Mouse (Mus musculus) stomach, embryonic 15.5 days (tissue): ENCODE data around the gene Psip1. TPM values are rescaled to one million over a fixed set of nuclear protein-coding genes. Genes with fewer than 3 reads are reported as not detected.
"Not testable (repeated sequence)": the region's sequence is repeated elsewhere in the genome, so short reads cannot be mapped to it uniquely, and the experiment has no call there.

ENCODE experiments used
- ATAC-seq: fragments of 200-750 bp; cut with Nextera tagmentation; 2 replicates; pipeline ENCODE4 v1.8.0; 2017; ENCODE audit warnings: low read depth, moderate number of reproducible peaks, moderate TSS enrichment; ENCODE audit not compliant: insufficient read depth, low FRiP score
- H3K27ac ChIP-seq: fragments of 300-500 bp; sonication (generic); 2 replicates; pipeline ENCODE4 v1.5.1; 2015; ENCODE audit warnings: mild to moderate bottlenecking, inconsistent platforms
- H3K27me3 ChIP-seq: fragments of 300-500 bp; sonication (generic); replicated peaks from 2 replicates; pipeline ENCODE4 v1.6.1; 2015; ENCODE audit warnings: inconsistent platforms
- H3K36me3 ChIP-seq: fragments of 300-500 bp; sonication (generic); 2 replicates; pipeline ENCODE4 v1.6.1; 2015; ENCODE audit warnings: inconsistent platforms
- H3K4me1 ChIP-seq: fragments of 300-500 bp; sonication (generic); 2 replicates; pipeline ENCODE4 v1.6.1; 2015; ENCODE audit warnings: inconsistent platforms
- H3K4me2 ChIP-seq: fragments of 300-500 bp; sonication (generic); 2 replicates; pipeline ENCODE4 v1.6.1; 2015; ENCODE audit warnings: mild to moderate bottlenecking, inconsistent platforms
- H3K4me3 ChIP-seq: fragments of 300-500 bp; sonication (generic); replicated peaks from 2 replicates; pipeline ENCODE4 v1.5.1; 2015; ENCODE audit warnings: inconsistent platforms
- H3K9ac ChIP-seq: fragments of 300-500 bp; sonication (generic); 2 replicates; pipeline ENCODE4 v1.6.1; 2015; ENCODE audit warnings: inconsistent platforms
- H3K9me3 ChIP-seq: fragments of 300-500 bp; sonication (generic); 2 replicates; pipeline ENCODE4 v1.6.1; 2016; ENCODE audit warnings: inconsistent platforms
- WGBS: fragments of 180-500 bp; shearing (Covaris S2); methylation state at CpG from one replicate; pipeline ENCODE4 v1.1.7; 2015; 5-methylcytosine and 5-hydroxymethylcytosine counted together
- polyA plus RNA-seq: library from polyadenylated mRNA; unstranded; fragments of >200 nt; fragmentation: Nextera tagmentation; extraction: Ambion mirVana; gene quantifications from 2 replicates; pipeline ENCODE4 v1.2.1, GENCODE M21; 2015

The Psip1 gene
- polyA plus RNA-seq, 1 experiment from 2014 or later = 98.1 TPM

DNA sequence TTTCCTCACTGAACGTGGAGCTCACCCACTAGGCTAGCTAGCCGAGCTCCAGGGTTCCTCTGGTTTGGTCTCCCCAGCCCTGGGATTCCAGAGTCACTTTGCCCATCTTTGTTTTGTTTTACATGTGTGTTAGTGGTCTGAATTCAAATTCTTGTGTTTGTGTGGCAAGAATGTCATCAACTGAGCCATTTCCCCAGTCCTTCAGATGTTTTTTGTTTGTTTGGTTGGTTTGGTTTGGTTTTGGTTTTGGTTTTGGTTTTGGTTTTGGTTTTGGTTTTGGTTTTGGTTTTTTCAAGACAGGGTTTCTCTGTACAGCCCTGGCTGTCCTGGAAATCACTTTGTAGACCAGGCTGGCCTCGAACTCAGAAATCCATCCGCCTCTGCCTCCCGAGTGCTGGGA is 10.8 kb upstream of the Psip1 start:
- H3K9me3 ChIP-seq, H3K4me1 ChIP-seq, H3K4me2 ChIP-seq, ATAC-seq, H3K4me3 ChIP-seq, H3K27ac ChIP-seq, H3K9ac ChIP-seq, H3K27me3 ChIP-seq, H3K36me3 ChIP-seq: not testable (repeated sequence)
- WGBS = 88% methylated on average over 5 of the region's 5 CpGs

DNA sequence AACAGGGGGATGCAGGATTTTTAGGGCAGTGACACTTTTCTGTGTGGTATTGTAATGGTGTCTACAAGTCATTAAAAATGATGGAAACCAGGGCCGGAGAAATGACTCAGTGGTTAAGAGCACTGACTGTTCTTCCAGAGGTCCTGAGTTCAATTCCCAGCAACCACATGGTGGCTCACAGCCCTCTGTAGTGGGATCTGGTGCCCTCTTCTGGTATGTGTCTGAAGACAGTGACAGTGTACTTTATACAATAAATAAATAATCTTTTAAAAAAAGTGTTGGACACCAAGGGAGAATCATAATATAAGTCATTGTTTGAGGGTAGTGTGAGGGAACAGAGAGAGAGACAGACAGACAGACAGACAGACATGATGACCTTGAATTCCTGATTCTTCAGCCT is 6.9 kb upstream of the Psip1 start:
- Histone ChIP-seq H3K4me2 (no peak overlapping the region), H3K9me3 (no peaks in the 10 kb centered on the region), H3K36me3 (no peaks in the 10 kb centered on the region), H3K4me1 (no peaks in the 10 kb centered on the region), H3K27ac (no peak overlapping the region), H3K9ac (no peak overlapping the region), H3K4me3 (no peak overlapping the region), H3K27me3 (no peaks in the 10 kb centered on the region)
- no peak for ATAC-seq
- 96% methylated on average over 1 of the region's 1 CpGs for WGBS

GRCm38 (mm10) chr4:83489121-83489520 is 2.9 kb upstream of the Psip1 start:
- no peaks in the 10 kb centered on the region for H3K36me3 ChIP-seq
- H3K9ac ChIP-seq = no peak overlapping the region
- no peak overlapping the region for H3K27ac ChIP-seq
- ATAC-seq = no peak
- no peaks in the 10 kb centered on the region for H3K4me1 ChIP-seq
- H3K27me3 ChIP-seq = no peaks in the 10 kb centered on the region
- no peaks in the 10 kb centered on the region for H3K9me3 ChIP-seq
- H3K4me2 ChIP-seq = no peak overlapping the region
- 33% methylated on average over 5 of the region's 5 CpGs for WGBS
- H3K4me3 ChIP-seq = no peak overlapping the region

DNA sequence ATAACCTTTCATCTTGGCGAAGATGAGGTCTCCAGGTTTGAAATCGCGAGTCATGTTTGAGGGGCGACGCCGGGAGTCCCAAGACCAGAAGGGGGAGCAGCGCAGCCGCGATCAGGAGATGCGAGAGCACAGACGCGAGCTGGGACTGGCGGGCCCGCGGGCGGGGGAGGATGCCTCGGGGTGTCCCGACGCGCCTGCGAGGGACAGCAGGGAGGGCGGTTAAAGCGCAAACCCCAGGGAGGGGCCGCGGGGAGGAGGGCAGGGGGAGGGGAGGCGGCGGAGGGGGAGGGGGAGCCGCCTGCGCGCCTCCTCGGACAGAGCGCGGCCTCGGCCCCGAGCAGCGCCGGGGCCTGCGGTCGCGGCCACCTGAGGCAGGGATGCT is 533 bp downstream of the Psip1 start:
- Histone ChIP-seq H3K36me3 (peaks cover 14% of the 10 kb centered on the region), H3K9ac (peak overlapping the region; percentile 65), H3K27me3 (no peaks in the 10 kb centered on the region), H3K9me3 (no peaks in the 10 kb centered on the region), H3K27ac (peak overlapping the region; percentile 97), H3K4me1 (no peaks in the 10 kb centered on the region), H3K4me3 (peak overlapping the region; percentile 95), H3K4me2 (peak overlapping the region; percentile 82)
- ATAC-seq = peak; percentile 80
- 0% methylated on average over 31 of the region's 40 CpGs for WGBS

DNA sequence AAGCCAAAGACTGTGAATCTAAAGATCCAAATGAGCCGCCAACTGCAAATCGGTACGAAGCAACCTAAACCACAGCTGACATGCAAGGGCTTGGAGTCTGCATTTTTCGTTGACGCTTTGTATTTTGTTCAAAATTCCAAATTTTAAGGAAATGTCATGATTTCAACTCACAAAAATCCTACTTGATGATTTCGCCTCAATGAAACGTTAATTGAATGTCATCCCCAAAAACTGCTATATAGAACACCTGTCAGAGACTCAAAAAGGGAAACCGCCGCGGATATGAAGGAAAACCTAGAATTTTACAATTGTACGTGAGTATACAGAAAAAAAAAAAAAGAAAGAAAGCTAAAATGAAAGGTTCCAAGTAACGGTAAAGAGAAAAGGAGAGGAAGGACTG is 1.0 kb downstream of the Psip1 start:
- WGBS = 24% methylated on average over 12 of the region's 12 CpGs
- Histone ChIP-seq H3K4me3 (peak overlapping the region; percentile 95), H3K27ac (peak overlapping the region; percentile 97), H3K4me2 (peak overlapping the region; percentile 82), H3K36me3 (peaks cover 14% of the 10 kb centered on the region), H3K9ac (peak overlapping the region; percentile 65; the same call in 1 of the 2 replicates), H3K9me3 (no peaks in the 10 kb centered on the region), H3K27me3 (no peaks in the 10 kb centered on the region), H3K4me1 (no peaks in the 10 kb centered on the region)
- ATAC-seq = no peak

DNA sequence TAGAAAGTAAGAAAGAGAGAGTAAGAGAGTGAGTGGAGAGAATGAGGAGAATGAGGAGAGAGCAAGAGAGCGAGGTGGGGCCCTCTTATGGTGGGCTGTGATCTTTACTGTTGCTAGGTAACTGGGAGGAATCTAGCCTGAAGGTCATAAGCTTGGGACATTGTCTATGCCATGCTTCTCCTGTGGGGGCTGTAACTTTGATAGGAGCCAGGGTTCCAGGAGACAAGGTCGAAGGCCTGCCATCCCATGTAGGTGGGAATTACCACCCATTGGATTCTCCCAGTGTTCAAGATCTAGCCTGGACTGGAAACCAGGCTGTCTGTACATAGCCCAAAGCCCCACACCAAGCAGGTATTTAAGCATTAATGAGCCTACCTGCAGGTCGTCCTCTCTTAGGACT is 18.1 kb downstream of the Psip1 start:
- H3K9me3 ChIP-seq = no peaks in the 10 kb centered on the region
- no peak for ATAC-seq

DNA sequence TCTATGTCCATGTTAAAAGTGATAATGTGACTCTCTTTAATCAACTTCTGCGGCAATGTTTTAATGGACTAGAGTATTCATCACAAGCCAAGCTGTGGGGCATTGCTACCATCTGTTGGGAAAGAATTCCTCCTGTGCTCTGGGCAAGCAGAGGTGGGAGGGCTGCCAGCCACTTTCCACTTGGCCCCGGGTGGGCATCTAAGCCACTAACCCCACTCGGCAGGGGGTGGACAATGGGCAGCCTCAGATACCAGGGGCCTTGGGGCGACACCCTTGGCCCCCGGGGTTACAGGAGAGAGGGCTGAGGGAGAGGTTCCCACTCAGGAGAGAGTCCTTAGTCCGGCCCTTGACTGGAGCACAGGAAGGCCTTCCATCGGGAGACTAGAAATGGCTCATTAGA is 18.6 kb downstream of the Psip1 start:
- no peak overlapping the region for H3K27ac ChIP-seq
- no peak overlapping the region for H3K4me2 ChIP-seq
- ATAC-seq = no peak
- no peak overlapping the region for H3K4me3 ChIP-seq
- peaks cover 35% of the 10 kb centered on the region for H3K36me3 ChIP-seq
- 91% methylated on average over 7 of the region's 7 CpGs for WGBS
- no peaks in the 10 kb centered on the region for H3K27me3 ChIP-seq
- no peaks in the 10 kb centered on the region for H3K9me3 ChIP-seq
- no peak overlapping the region for H3K9ac ChIP-seq
- H3K4me1 ChIP-seq = no peaks in the 10 kb centered on the region

More for the DNA sequence above, 18.1 kb downstream of the Psip1 start:
- Histone ChIP-seq H3K4me3 (no peak overlapping the region), H3K27me3 (no peaks in the 10 kb centered on the region), H3K9ac (no peak overlapping the region), H3K27ac (no peak overlapping the region), H3K4me1 (no peaks in the 10 kb centered on the region), H3K4me2 (no peak overlapping the region), H3K36me3 (peaks cover 39% of the 10 kb centered on the region)
- 82% methylated on average over 3 of the region's 3 CpGs for WGBS

DNA sequence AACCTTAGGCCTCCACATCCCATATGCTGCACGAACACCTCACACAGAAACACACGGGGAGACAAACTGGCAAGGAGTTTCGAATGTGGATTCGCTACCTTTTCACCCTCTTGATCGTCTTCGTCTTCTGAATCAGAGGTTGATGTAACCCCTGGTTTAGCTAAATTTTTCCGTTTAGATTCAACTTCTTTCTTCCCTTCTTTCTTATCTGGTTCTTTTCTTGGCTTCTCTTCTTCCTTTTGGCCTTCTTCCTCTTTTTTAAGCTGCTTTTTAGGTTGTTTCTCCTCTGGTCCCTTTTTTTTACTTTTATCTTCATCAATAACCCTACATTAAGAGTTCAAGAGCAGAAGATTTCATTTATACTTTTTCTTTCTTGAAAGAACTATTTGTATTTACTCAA is 21.4 kb downstream of the Psip1 start:
- ATAC-seq = no peak
- H3K4me2 ChIP-seq = no peak overlapping the region
- no peaks in the 10 kb centered on the region for H3K9me3 ChIP-seq
- no peak overlapping the region for H3K4me3 ChIP-seq
- no peak overlapping the region for H3K27ac ChIP-seq
- WGBS = 90% methylated on average over 7 of the region's 7 CpGs
- peaks cover 23% of the 10 kb centered on the region for H3K36me3 ChIP-seq
- no peak overlapping the region for H3K9ac ChIP-seq
- no peaks in the 10 kb centered on the region for H3K4me1 ChIP-seq
- H3K27me3 ChIP-seq = no peaks in the 10 kb centered on the region

GRCm38 (mm10) chr4:83460106-83460505 is 26.2 kb downstream of the Psip1 start:
- H3K27me3 ChIP-seq = no peaks in the 10 kb centered on the region
- H3K9ac ChIP-seq = no peak overlapping the region
- no peaks in the 10 kb centered on the region for H3K4me1 ChIP-seq
- H3K27ac ChIP-seq = no peak overlapping the region
- ATAC-seq = no peak
- H3K4me2 ChIP-seq = no peak overlapping the region
- WGBS = 86% methylated on average over 5 of the region's 5 CpGs
- H3K36me3 ChIP-seq = peaks cover 27% of the 10 kb centered on the region
- H3K4me3 ChIP-seq = no peak overlapping the region
- no peaks in the 10 kb centered on the region for H3K9me3 ChIP-seq

GRCm38 (mm10) chr4:83450785-83451184 is 35.5 kb downstream of the Psip1 start:
- Histone ChIP-seq H3K36me3 (peaks cover 26% of the 10 kb centered on the region), H3K4me1 (no peaks in the 10 kb centered on the region), H3K27me3 (no peaks in the 10 kb centered on the region), H3K9me3 (no peaks in the 10 kb centered on the region), H3K4me2 (no peak overlapping the region), H3K9ac (no peak overlapping the region), H3K27ac (no peak overlapping the region), H3K4me3 (no peak overlapping the region)
- 94% methylated on average over 4 of the region's 4 CpGs for WGBS
- ATAC-seq = no peak

DNA sequence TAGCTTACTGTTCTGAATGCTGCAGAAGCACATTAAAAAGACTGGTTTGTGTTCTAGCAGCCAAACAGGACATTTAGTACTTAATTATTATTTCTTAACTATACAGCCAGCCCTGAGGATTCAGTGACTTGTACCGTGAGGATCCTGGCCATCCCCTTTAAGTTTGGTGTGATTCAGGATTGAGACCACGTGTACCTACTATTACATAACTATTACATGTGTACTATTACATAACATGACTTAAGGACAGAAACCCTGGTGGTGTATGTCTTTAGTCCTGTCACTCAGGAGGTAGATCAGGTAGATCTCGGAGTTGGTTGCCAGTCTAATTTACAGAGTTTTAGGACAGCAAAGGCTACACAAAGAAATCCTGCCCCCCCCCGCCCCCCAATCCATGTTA is 45.2 kb downstream of the Psip1 start:
- WGBS = 87% methylated on average over 4 of the region's 4 CpGs
- no peak overlapping the region for H3K4me3 ChIP-seq

DNA sequence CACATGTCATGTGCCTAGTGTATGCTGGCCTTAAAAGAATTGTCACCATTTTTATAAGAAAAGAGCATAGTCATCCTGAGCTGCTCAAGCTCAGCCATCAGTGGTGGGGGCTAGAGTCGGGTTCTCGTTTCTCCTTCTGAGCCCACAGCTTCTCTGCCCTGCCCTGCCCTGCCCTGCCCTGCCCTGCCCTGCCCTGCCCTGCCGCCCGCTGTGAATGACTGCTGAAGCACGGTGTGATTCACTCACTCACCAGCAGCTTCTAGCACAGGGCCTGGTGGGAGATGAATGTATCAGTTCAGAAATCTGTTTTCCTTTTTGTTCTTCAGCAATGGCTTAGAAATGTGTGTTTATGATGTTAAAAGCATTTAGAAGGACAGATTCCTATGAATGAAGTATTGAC is 47.2 kb downstream of the Psip1 start:
- 63% methylated on average over 5 of the region's 5 CpGs for WGBS
- Histone ChIP-seq H3K4me1 (no peaks in the 10 kb centered on the region), H3K27me3 (no peaks in the 10 kb centered on the region), H3K9me3 (no peaks in the 10 kb centered on the region), H3K9ac (no peak overlapping the region), H3K36me3 (peaks cover 28% of the 10 kb centered on the region), H3K4me3 (no peak overlapping the region), H3K4me2 (no peak overlapping the region), H3K27ac (no peak overlapping the region)
- ATAC-seq = no peak

More for the DNA sequence above, 45.2 kb downstream of the Psip1 start:
- no peaks in the 10 kb centered on the region for H3K9me3 ChIP-seq
- H3K4me1 ChIP-seq = no peaks in the 10 kb centered on the region
- no peak overlapping the region for H3K4me2 ChIP-seq
- no peak overlapping the region for H3K27ac ChIP-seq
- no peak for ATAC-seq
- no peak overlapping the region for H3K9ac ChIP-seq
- H3K27me3 ChIP-seq = no peaks in the 10 kb centered on the region
- H3K36me3 ChIP-seq = peaks cover 24% of the 10 kb centered on the region

- Histone ChIP-seq H3K27me3 (no peaks in the 10 kb centered on the region), H3K27ac (no peak overlapping the region), H3K36me3 (peaks cover 28% of the 10 kb centered on the region), H3K9me3 (no peaks in the 10 kb centered on the region), H3K4me2 (no peak overlapping the region), H3K4me1 (no peaks in the 10 kb centered on the region), H3K9ac (no peak overlapping the region), H3K4me3 (no peak overlapping the region)
- ATAC-seq = no peak
Measured at GRCm38 (mm10) chr4:83438116-83438515, 48.1 kb downstream of the Psip1 start.
